Mouse (Mus musculus) layer of hippocampus, postnatal 25 days (tissue): Measurements from ENCODE around the gene Gramd1b. TPM values are rescaled to one million over a fixed set of nuclear protein-coding genes. Genes with fewer than 3 reads are reported as not detected.
"Not testable (repeated sequence)": the region's sequence is repeated elsewhere in the genome, so short reads cannot be mapped to it uniquely, and the experiment has no call there.

Source experiments
- DNase-seq, 2 experiments: peaks; one replicate each; pipeline ENCODE4 v3.0.0; 2022; ENCODE audit warnings: mixed read lengths in 2 of 2, low spot score in 1 of 2; ENCODE audit errors: extremely low spot score in 1 of 2
- total RNA-seq, 2 experiments: library from RNA; stranded (reverse); gene quantifications; 2 replicates each; pipeline ENCODE4 v1.2.3; 2021

Gene Gramd1b
- total RNA-seq, 2 experiments from 2014 or later = 144 to 167 TPM

DNA sequence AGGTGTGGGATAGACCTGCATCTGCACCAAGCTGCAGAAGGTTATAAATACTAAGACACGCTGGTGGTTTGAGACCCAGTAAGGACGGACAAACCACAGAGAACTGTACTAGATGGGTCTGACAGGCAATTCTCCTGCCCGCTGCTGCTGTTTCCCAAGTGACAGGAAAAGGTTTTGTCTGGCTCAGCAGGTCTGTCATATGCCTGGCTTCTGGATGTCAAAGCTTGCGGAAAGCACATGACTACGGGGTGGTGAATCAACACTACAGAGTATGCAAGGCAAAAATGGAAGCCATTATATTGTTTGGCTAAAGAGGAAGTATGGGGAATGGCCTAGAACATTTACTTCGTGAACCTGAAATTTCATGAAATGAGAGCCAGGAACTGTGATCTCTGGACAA, 10.1 kb downstream of the Gramd1b start:
- DNase-seq = no peak

GRCm38 (mm10) chr9:40519294-40519693, 11.9 kb downstream of the Gramd1b start:
- DNase-seq = no peak

DNA sequence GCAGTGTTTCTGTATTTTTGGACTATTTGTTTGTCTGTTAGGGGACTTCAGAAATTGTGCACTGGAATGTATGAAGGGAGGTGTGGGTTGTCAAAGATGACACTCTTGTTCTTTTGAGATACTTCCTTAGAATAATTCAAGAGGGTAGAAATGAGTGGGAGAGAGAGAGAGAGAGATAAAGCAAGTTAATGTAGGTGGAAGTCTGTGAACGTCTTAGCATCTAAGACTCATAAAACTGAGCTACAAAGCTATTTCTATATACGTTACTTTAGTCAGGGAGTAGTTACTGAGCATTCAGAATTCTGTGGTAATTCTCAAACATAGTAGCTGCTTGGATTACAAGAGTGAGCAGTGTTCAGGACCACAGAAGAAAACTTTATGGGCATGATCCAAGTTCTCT, 19.2 kb downstream of the Gramd1b start:
- no peak for DNase-seq

DNA sequence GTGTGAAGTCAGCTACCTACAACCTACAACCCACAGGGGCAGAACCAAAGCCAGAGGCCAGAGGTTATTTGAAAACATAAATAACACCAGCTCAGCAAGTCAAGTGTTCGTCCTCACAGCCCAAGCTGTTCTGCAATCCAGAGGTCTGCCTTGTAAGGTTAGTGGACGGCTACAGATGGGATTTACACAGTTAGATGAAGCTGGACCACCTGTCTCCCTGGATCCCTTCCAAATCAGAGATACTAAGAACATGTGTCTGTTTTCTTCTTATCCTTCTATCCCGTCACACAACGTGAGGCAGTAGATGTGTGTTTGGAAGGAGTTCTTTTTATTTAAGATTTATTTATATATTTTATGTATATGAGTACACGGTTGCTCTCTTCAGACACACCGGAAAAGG, 21.7 kb downstream of the Gramd1b start:
- DNase-seq = no peak

- DNase-seq = no peak
Observed at GRCm38 (mm10) chr9:40506576-40506975, 24.6 kb downstream of the Gramd1b start.

DNA sequence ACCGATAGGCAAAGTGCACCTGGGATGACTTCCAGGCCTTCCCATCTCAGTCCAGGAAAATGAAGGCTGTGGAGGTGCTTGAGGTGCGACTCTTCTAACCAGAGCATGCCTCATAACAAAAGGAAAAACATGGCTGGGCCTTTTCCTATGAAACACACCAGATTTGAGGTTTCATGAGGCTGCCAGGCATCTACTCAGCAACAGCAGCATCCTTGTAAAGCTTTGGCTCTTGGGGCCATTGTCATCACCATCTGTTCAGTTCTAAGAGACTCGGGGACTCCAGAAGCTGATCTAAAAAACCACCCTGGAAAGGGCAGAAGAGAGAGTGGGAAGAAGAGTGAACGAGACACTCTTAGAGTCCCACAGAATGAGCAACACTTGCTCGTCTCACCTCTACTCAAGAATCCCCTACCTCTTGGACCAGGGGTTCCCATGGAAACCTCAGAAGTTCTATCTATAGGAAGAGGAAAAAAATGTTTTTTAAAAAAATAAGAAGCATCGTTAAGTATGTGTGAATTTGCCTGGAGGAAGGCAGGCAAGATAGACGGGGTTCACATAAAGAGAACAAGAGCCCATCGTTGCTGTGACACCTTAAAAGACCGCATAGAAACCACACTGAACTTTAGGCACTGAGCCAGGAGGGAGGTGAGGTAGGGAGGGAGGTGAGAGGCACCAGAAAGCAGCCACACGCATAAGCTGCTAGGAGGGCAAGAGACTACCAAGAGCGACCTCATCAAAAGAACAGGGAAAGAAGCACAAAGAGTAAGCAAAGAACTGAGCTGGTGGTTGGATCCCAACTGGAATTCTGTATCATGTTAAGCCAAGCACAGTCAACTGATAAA, 25.5 kb downstream of the Gramd1b start:
- DNase-seq = no peak

DNA sequence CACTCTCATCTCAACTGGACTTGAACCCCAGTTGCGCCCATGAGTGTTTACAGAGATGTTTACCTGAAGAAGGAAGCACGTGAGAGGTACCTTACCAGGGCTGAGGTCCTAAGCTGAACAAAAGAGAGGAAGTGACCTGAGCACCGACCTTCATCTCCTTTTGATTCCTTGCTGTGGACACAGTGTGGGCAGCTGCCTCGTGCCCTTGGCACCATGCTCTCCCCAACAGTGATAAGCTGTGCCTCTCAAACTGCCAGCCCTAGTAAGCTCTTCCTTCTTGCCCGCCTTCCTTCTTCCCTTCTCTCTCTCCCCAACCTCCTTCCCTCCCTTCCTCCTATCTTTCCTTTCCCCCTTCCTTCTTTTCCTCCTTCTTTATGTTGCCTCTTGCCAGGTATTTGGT, 26.3 kb downstream of the Gramd1b start:
- no peak for DNase-seq

DNA sequence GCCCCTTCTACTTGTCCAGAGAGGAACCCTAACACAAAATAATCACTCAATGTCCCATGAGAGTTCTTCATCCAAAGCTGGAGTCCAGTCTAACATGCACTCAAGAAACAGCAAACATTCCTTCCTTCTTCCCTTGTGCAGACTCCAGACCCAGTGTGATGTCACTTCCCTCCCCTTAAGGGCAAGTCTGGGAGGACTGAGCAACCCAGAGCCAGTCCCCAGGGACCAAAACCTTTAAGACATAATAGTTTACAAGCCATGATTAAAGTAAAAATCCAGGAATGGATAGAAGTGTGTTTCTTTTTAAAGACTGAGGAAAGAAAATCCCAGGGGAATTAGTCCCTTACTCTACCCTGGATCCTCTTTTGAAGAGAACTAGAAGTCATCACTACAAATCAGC, 30.5 kb downstream of the Gramd1b start:
- no peak for DNase-seq

- not testable (repeated sequence) for DNase-seq
Observed at GRCm38 (mm10) chr9:40482351-40483084, 48.7 kb downstream of the Gramd1b start.

- DNase-seq = no peak
Observed at GRCm38 (mm10) chr9:40481271-40481670, 49.9 kb downstream of the Gramd1b start.

- DNase-seq = peak in 1 of 2 experiments; percentile 37
Observed at GRCm38 (mm10) chr9:40479333-40479732, 51.9 kb downstream of the Gramd1b start.

GRCm38 (mm10) chr9:40478146-40478900, 52.9 kb downstream of the Gramd1b start:
- no peak for DNase-seq

- DNase-seq = no peak
Observed at GRCm38 (mm10) chr9:40477611-40478010, 53.6 kb downstream of the Gramd1b start.

DNA sequence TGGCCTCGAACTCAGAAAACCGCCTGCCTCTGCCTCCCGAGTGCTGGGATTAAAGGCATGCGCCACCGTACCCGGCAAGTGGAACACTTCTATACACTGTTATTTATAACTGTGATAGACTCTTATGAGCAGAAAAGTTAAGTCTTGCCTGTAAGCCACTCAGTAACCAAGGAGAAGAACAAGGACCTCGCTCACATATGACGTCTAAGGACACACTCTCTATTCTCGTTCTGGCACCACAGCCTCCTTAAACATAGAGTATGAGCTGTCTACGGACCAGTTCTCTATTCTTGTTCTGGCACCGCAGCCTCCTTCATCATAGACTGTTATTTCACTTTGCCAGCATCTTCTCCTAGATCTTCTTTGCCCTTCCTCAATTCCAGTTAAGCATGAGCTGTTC, 55.1 kb downstream of the Gramd1b start:
- no peak for DNase-seq

GRCm38 (mm10) chr9:40472961-40473510, 58.1 kb downstream of the Gramd1b start:
- no peak for DNase-seq

- DNase-seq = no peak
Observed at GRCm38 (mm10) chr9:40469403-40470137, 61.6 kb downstream of the Gramd1b start.

DNA sequence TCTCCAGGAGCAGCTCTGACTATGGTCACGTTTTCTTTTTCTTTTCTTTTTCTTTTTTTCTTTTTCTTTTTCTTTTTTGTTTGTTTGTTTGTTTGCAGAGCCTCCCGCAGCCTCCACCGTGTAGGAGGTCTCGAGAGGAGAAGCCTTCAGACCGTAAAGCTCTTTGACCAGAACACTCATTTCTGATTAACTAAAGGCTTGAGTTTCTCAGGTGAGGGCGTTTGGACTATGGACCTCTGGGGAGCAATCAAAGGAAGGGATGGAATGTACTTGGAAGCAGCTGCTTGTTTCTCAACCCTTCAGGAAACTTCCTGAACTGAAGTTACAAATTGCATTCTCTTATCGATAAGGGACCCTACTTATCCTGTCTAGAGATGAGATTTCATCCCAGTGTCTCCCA, 64.4 kb downstream of the Gramd1b start:
- no peak for DNase-seq

DNA sequence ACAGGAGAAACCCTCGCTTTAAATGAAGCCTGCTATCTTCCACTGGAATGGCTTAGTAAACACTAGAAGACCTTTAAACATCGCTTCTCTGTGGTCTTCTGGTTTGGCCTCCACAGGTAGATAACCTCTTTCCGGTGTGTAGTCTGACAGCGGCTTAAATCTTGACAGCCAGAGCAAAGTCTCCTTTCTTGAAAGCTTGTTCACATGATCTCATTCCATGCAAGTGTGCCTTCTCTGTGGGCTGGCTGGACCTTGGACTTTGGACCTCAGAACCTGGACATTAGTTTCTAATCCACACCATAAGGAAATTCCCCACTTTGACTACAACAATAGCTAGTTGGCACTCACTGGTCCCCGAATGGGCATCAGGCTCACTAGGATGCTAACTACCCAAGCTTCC, 65.6 kb downstream of the Gramd1b start:
- DNase-seq = no peak

- DNase-seq = no peak
Observed at GRCm38 (mm10) chr9:40462401-40462800, 68.8 kb downstream of the Gramd1b start.

DNA sequence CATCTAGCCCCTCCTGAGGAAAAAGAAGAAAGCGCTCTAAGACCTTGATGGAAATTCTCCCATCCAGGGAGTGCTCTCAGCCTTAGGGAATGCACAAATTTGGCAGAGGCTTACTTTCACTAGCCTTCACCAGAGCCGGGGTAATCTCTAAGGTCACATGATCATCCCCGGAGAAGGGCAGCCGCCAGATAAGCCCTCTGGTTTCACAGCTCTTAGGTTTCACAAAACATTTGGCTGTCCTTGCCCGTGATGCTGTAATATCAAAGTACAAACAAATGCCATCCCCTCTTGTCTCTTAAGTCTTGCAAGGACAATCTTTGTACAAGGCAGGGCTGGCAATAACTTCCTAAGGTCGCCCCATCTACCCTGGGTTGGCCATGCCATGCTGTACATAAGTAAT, 70.4 kb downstream of the Gramd1b start:
- DNase-seq = no peak
